Mouse (Mus musculus): ENCODE measurements around the gene Mapk8ip3. TPM values are rescaled to one million over a fixed set of nuclear protein-coding genes. Genes with fewer than 3 reads are reported as not detected.
"Not testable (repeated sequence)": the region's sequence is repeated elsewhere in the genome, so short reads cannot be mapped to it uniquely, and the experiment has no call there.

Gene Mapk8ip3
- polyA plus RNA-seq (2011; ENCODE audit: insufficient read length, low read depth, missing spikeins), result 61.9 and 72.0 TPM in 2 replicates

GRCm38 (mm10) chr17:24936259-24937237, at the start of gene Mapk8ip3:
TSS of gene Mapk8ip3 (minus strand) at chr17:24936977.
- H3K4me1 ChIP-seq (ENCODE audit: control insufficient read depth, insufficient read depth, low read length), result peaks cover 4% of the 10 kb centered on the region; the same call in 1 of the 2 replicates
- H3K27ac ChIP-seq (ENCODE audit: insufficient read depth, low read length), result peak within 1 kb of the TSS; percentile 43
- TF ChIP-seq POLR2A (IDR thresholded peaks at IDR 0.05; ENCODE audit: low read depth, low read length) (peak; percentile 96), CTCF (IDR thresholded peaks at IDR 0.05; ENCODE audit: borderline replicate concordance, insufficient read depth, low read length) (no peak)
- peak within 1 kb of the TSS; percentile 90 for H3K4me3 ChIP-seq (ENCODE audit: insufficient read depth, low read length)

GRCm38 (mm10) chr17:24960852-24961715, 24.3 kb upstream of the Mapk8ip3 start:
- peak overlapping the region; percentile 36 for H3K4me3 ChIP-seq (ENCODE audit: insufficient read depth, low read length)
- H3K27ac ChIP-seq (ENCODE audit: insufficient read depth, low read length), result peak overlapping the region; percentile 5; the same call in 1 of the 2 replicates
- peaks cover 2% of the 10 kb centered on the region for H3K4me1 ChIP-seq (ENCODE audit: control insufficient read depth, insufficient read depth, low read length)
- TF ChIP-seq CTCF (IDR thresholded peaks at IDR 0.05; ENCODE audit: borderline replicate concordance, insufficient read depth, low read length) (no peak), POLR2A (IDR thresholded peaks at IDR 0.05; ENCODE audit: low read depth, low read length) (peak; percentile 67)

- TF ChIP-seq POLR2A (IDR thresholded peaks at IDR 0.05; ENCODE audit: low read depth, low read length) (peak; percentile 42; the same call in 1 of the 2 replicates), CTCF (IDR thresholded peaks at IDR 0.05; ENCODE audit: borderline replicate concordance, insufficient read depth, low read length) (no peak)
- peaks cover 2% of the 10 kb centered on the region for H3K4me1 ChIP-seq (ENCODE audit: control insufficient read depth, insufficient read depth, low read length)
- peak within 1 kb of the TSS; percentile 75 for H3K4me3 ChIP-seq (ENCODE audit: insufficient read depth, low read length)
- peak within 1 kb of the TSS; percentile 29 for H3K27ac ChIP-seq (ENCODE audit: insufficient read depth, low read length)
Observed at GRCm38 (mm10) chr17:24960135-24960851, 23.5 kb upstream of the Mapk8ip3 start, which contains the start of gene Jpt2. TSS of gene Jpt2 (minus strand) at chr17:24960689.

- Histone ChIP-seq H3K4me1 (ENCODE audit: control insufficient read depth, insufficient read depth, low read length) (peaks cover 2% of the 10 kb centered on the region), H3K27ac (ENCODE audit: insufficient read depth, low read length) (peak overlapping the region; percentile 29), H3K4me3 (ENCODE audit: insufficient read depth, low read length) (peak overlapping the region; percentile 75)
- TF ChIP-seq POLR2A (IDR thresholded peaks at IDR 0.05; ENCODE audit: low read depth, low read length), result no peak
- no peak for TF ChIP-seq CTCF (IDR thresholded peaks at IDR 0.05; ENCODE audit: borderline replicate concordance, insufficient read depth, low read length)
Observed at GRCm38 (mm10) chr17:24959371-24959770, 22.6 kb upstream of the Mapk8ip3 start.

- TF ChIP-seq POLR2A (IDR thresholded peaks at IDR 0.05; ENCODE audit: low read depth, low read length) (no peak), CTCF (IDR thresholded peaks at IDR 0.05; ENCODE audit: borderline replicate concordance, insufficient read depth, low read length) (no peak)
Observed at GRCm38 (mm10) chr17:24953291-24953690, 16.5 kb upstream of the Mapk8ip3 start.

GRCm38 (mm10) chr17:24950671-24951070, 13.9 kb upstream of the Mapk8ip3 start:
- H3K27ac ChIP-seq (ENCODE audit: insufficient read depth, low read length), result no peak overlapping the region
- peaks cover 6% of the 10 kb centered on the region for H3K4me1 ChIP-seq (ENCODE audit: control insufficient read depth, insufficient read depth, low read length)
- no peak for TF ChIP-seq POLR2A (IDR thresholded peaks at IDR 0.05; ENCODE audit: low read depth, low read length)
- no peak overlapping the region for H3K4me3 ChIP-seq (ENCODE audit: insufficient read depth, low read length)

More at GRCm38 (mm10) chr17:24953291-24953690, 16.5 kb upstream of the Mapk8ip3 start:
- H3K4me1 ChIP-seq (ENCODE audit: control insufficient read depth, insufficient read depth, low read length), result peaks cover 6% of the 10 kb centered on the region
- H3K4me3 ChIP-seq (ENCODE audit: insufficient read depth, low read length), result no peak overlapping the region
- H3K27ac ChIP-seq (ENCODE audit: insufficient read depth, low read length), result no peak overlapping the region

GRCm38 (mm10) chr17:24948204-24948603, 11.4 kb upstream of the Mapk8ip3 start:
- Histone ChIP-seq H3K27ac (ENCODE audit: insufficient read depth, low read length) (no peak overlapping the region), H3K4me3 (ENCODE audit: insufficient read depth, low read length) (no peak overlapping the region), H3K4me1 (ENCODE audit: control insufficient read depth, insufficient read depth, low read length) (peaks cover 5% of the 10 kb centered on the region)
- TF ChIP-seq POLR2A (IDR thresholded peaks at IDR 0.05; ENCODE audit: low read depth, low read length), result no peak
- no peak for TF ChIP-seq CTCF (IDR thresholded peaks at IDR 0.05; ENCODE audit: borderline replicate concordance, insufficient read depth, low read length)

GRCm38 (mm10) chr17:24943589-24943988, 6.8 kb upstream of the Mapk8ip3 start:
- not testable (repeated sequence) for H3K4me3 ChIP-seq (ENCODE audit: insufficient read depth, low read length); H3K4me1 ChIP-seq (ENCODE audit: control insufficient read depth, insufficient read depth, low read length); H3K27ac ChIP-seq (ENCODE audit: insufficient read depth, low read length)

GRCm38 (mm10) chr17:24943036-24943435, 6.3 kb upstream of the Mapk8ip3 start:
- no peaks in the 10 kb centered on the region for H3K4me1 ChIP-seq (ENCODE audit: control insufficient read depth, insufficient read depth, low read length)
- TF ChIP-seq POLR2A (IDR thresholded peaks at IDR 0.05; ENCODE audit: low read depth, low read length), result no peak
- TF ChIP-seq CTCF (IDR thresholded peaks at IDR 0.05; ENCODE audit: borderline replicate concordance, insufficient read depth, low read length), result no peak
- no peak overlapping the region for H3K4me3 ChIP-seq (ENCODE audit: insufficient read depth, low read length)
- no peak overlapping the region for H3K27ac ChIP-seq (ENCODE audit: insufficient read depth, low read length)
